Comparison of ENCODE assay signal across 9 mouse cellular contexts in genomic region chr16:21333223-21333951, GRCm38 (mm10).
A peak's percentile ranks its signal among the peaks of the same experiment; 100 is the strongest.
DNase-seq lines count a peak whose midpoint lies in the region; ATAC-seq lines count a peak whose summit lies in the region.
"Had no signal": no experiment of that assay in that cellular context is flagged by ENCODE, and none has a peak within 500 bp of the region (broad histone marks: within the 10 kb centered on the region; RNA-seq: fewer than 3 reads in every experiment).

No protein-coding gene starts in this region.

- ATAC-seq in embryonic facial prominence, embryonic 14.5 days (ENCODE audit: low read depth) = peak; percentile 94
- ATAC-seq in limb, embryonic 12.5 days (ENCODE audit: insufficient number of reproducible peaks, insufficient read depth, low FRiP score, low TSS enrichment, low read depth) = peak; percentile 86
- ATAC-seq in midbrain, embryonic 14.5 days (ENCODE audit: low FRiP score, low TSS enrichment) = peak; percentile 95

- H3K27ac ChIP-seq in embryonic facial prominence, embryonic 14.5 days (replicated peaks; ENCODE audit: low read depth, low read length) = peak overlapping the region; percentile 89
- H3K27ac ChIP-seq in limb, embryonic 12.5 days = peak overlapping the region; percentile 90
- peak overlapping the region; percentile 97 for H3K27ac ChIP-seq in midbrain, embryonic 14.5 days (replicated peaks; ENCODE audit: low read depth, low read length)

- WGBS in embryonic facial prominence, embryonic 14.5 days = 2% methylated on average over 35 of the region's 44 CpGs
- 1% methylated on average over 44 of the region's 44 CpGs for WGBS in limb, embryonic 12.5 days
- WGBS in midbrain, embryonic 14.5 days = under 1% methylated on average over 44 of the region's 44 CpGs

- no peaks in the 10 kb centered on the region for H3K36me3 ChIP-seq in embryonic facial prominence, embryonic 14.5 days (ENCODE audit: control insufficient read depth, insufficient read depth, low read length)
- no peaks in the 10 kb centered on the region for H3K36me3 ChIP-seq in limb, embryonic 12.5 days
- H3K36me3 ChIP-seq in midbrain, embryonic 14.5 days (ENCODE audit: control insufficient read depth, insufficient read depth, low read length) = no peaks in the 10 kb centered on the region
- H3K36me3 ChIP-seq: G1E had no signal

- peak overlapping the region; percentile 72 for H3K9ac ChIP-seq in embryonic facial prominence, embryonic 14.5 days (ENCODE audit: low read depth, low read length)
- peak overlapping the region; percentile 80 for H3K9ac ChIP-seq in limb, embryonic 12.5 days (replicated peaks)
- peak overlapping the region; percentile 86 for H3K9ac ChIP-seq in midbrain, embryonic 14.5 days (replicated peaks; ENCODE audit: low read length)

- no peaks in the 10 kb centered on the region for H3K27me3 ChIP-seq in embryonic facial prominence, embryonic 14.5 days (replicated peaks; ENCODE audit: control insufficient read depth, insufficient read depth, low read length)
- no peaks in the 10 kb centered on the region for H3K27me3 ChIP-seq in limb, embryonic 12.5 days
- no peaks in the 10 kb centered on the region for H3K27me3 ChIP-seq in midbrain, embryonic 14.5 days (ENCODE audit: control insufficient read depth, insufficient read depth, low read length)

- DNase-seq in 3T3-L1 (ENCODE audit: low read depth, low spot score) = peak; percentile 91
- peak; percentile 84 for DNase-seq in adrenal gland, postnatal 4 days (ENCODE audit: low spot score in 2 of 2)
- peak; percentile 93 for DNase-seq in embryonic facial prominence, embryonic 14.5 days (ENCODE audit: low spot score)
- peak; percentile 90 for DNase-seq in heart, adult 8-10 months (ENCODE audit: low spot score)
- peak; percentile 83 to 88 for DNase-seq in kidney, adult 8-10 months
- DNase-seq in midbrain, embryonic 14.5 days = peak; percentile 95
- DNase-seq in spleen, adult 12 weeks (ENCODE audit: low spot score) = peak; percentile 88

- peak overlapping the region; percentile 76 for H3K4me2 ChIP-seq in embryonic facial prominence, embryonic 14.5 days (ENCODE audit: low read depth, low read length)
- peak overlapping the region; percentile 90 for H3K4me2 ChIP-seq in limb, embryonic 12.5 days
- peak overlapping the region; percentile 85 for H3K4me2 ChIP-seq in midbrain, embryonic 14.5 days (ENCODE audit: low read length)

- H3K4me3 ChIP-seq in embryonic facial prominence, embryonic 14.5 days (ENCODE audit: low read depth, low read length) = peak overlapping the region; percentile 51
- H3K4me3 ChIP-seq in limb, embryonic 12.5 days (replicated peaks) = peak overlapping the region; percentile 71
- peak overlapping the region; percentile 64 for H3K4me3 ChIP-seq in midbrain, embryonic 14.5 days (replicated peaks; ENCODE audit: low read depth, low read length)

- no peaks in the 10 kb centered on the region for H3K9me3 ChIP-seq in embryonic facial prominence, embryonic 14.5 days (ENCODE audit: control insufficient read depth, low read length)
- H3K9me3 ChIP-seq in limb, embryonic 12.5 days = no peaks in the 10 kb centered on the region
- no peaks in the 10 kb centered on the region for H3K9me3 ChIP-seq in midbrain, embryonic 14.5 days (ENCODE audit: control insufficient read depth, low read length)
- H3K9me3 ChIP-seq: G1E had no signal

- H3K4me1 ChIP-seq in embryonic facial prominence, embryonic 14.5 days (ENCODE audit: control insufficient read depth, insufficient read depth, low read length) = peaks cover 29% of the 10 kb centered on the region
- H3K4me1 ChIP-seq in limb, embryonic 12.5 days (replicated peaks) = peaks cover 23% of the 10 kb centered on the region
- H3K4me1 ChIP-seq in midbrain, embryonic 14.5 days (ENCODE audit: control insufficient read depth, insufficient read depth, low read length) = peaks cover 25% of the 10 kb centered on the region

Comparison
In these comparisons a context has a peak if more than half of its experiments do, and no peak if none do; other contexts are left out.
1. Peak in every context shown above with its lines: DNase-seq, ATAC-seq, H3K4me3 ChIP-seq and H3K27ac ChIP-seq.